Mouse (Mus musculus) ES-E14 (cell line): Measurements from ENCODE around the gene Grk1.

Experiments used
- ZC3H11A ChIP-seq: IDR thresholded peaks from 2 replicates; pipeline ENCODE4 v1.6.1; 2012; ENCODE audit warnings: low read depth, mild to moderate bottlenecking, inconsistent platforms, low read length, borderline replicate concordance
- ZNF384 ChIP-seq: IDR thresholded peaks from 2 replicates; pipeline ENCODE4 v1.6.1; 2012; ENCODE audit warnings: low read depth, low read length, inconsistent platforms

DNA sequence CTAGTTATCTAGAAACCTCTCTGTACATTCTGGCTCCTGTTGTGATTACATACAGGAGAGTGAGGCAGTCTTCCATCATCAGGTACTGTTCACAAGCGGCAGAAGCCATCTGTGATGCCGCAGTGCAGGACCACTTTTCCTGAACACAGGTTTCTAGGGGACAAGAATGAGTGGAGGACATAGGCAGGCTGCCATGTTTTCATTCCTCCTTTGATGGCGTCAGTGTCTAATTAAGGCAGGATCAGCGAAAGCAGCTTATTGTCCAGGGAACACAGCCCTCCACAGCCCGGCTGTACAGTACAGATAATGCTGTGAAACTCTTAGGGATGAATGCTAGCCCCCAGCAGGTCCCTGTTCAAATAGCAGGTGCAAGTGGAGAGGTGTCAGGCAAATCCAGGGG is 1.1 kb downstream of the Grk1 start:
- no peak for TF ChIP-seq ZNF384
- no peak for TF ChIP-seq ZC3H11A
